Mouse (Mus musculus): ENCODE measurements at regions not wholly inside any gene's neighbourhood (a gene's known extent, or its start where the extent isn't known, plus 50 kb on each side); places are given as distances from the start of the nearest gene placed in this dataset.

GRCm38 (mm10) chr14:78790374-78790773, 57.8 kb upstream of the Dgkh start:
- WGBS: 88% methylated on average over 1 of the region's 1 CpGs

GRCm38 (mm10) chr14:78796796-78797195, 52.1 kb upstream of the Vwa8 start:
- ATAC-seq (replicated peaks; ENCODE audit: low FRiP score, low read depth) (no peak), DNase-seq (ENCODE audit: low spot score) (no peak)
- no peak overlapping the region for H3K9ac ChIP-seq (ENCODE audit: low read depth, low read length)
- H3K27me3 ChIP-seq (ENCODE audit: insufficient read depth, low read length): no peaks in the 10 kb centered on the region
- H3K27ac ChIP-seq: no peak overlapping the region
- H3K36me3 ChIP-seq (ENCODE audit: insufficient read depth, low read length): no peaks in the 10 kb centered on the region
- TF ChIP-seq CTCF (IDR thresholded peaks at IDR 0.05; ENCODE audit: low read depth): no peak
- H3K9me3 ChIP-seq (replicated peaks; ENCODE audit: low read length): no peaks in the 10 kb centered on the region; the same call in 1 of the 2 replicates
- no peak overlapping the region for H3K4me3 ChIP-seq (replicated peaks; ENCODE audit: low read depth, low read length)
- 57% methylated on average over 4 of the region's 4 CpGs for WGBS
- H3K4me2 ChIP-seq (ENCODE audit: low read length): no peak overlapping the region
- no peaks in the 10 kb centered on the region for H3K4me1 ChIP-seq (replicated peaks; ENCODE audit: insufficient read depth, low read length)

More at GRCm38 (mm10) chr14:78790374-78790773, 57.8 kb upstream of the Dgkh start:
- Histone ChIP-seq H3K4me2 (ENCODE audit: low read length) (no peak overlapping the region), H3K4me1 (replicated peaks; ENCODE audit: insufficient read depth, low read length) (no peaks in the 10 kb centered on the region), H3K9me3 (replicated peaks; ENCODE audit: low read length) (no peaks in the 10 kb centered on the region; the same call in 1 of the 2 replicates), H3K36me3 (ENCODE audit: insufficient read depth, low read length) (no peaks in the 10 kb centered on the region), H3K9ac (ENCODE audit: low read depth, low read length) (no peak overlapping the region), H3K27ac (no peak overlapping the region), H3K4me3 (replicated peaks; ENCODE audit: low read depth, low read length) (no peak overlapping the region), H3K27me3 (ENCODE audit: insufficient read depth, low read length) (no peaks in the 10 kb centered on the region)
- DNase-seq (ENCODE audit: low spot score): no peak
- ATAC-seq (replicated peaks; ENCODE audit: low FRiP score, low read depth): no peak
- no peak for TF ChIP-seq CTCF (IDR thresholded peaks at IDR 0.05; ENCODE audit: low read depth)

DNA sequence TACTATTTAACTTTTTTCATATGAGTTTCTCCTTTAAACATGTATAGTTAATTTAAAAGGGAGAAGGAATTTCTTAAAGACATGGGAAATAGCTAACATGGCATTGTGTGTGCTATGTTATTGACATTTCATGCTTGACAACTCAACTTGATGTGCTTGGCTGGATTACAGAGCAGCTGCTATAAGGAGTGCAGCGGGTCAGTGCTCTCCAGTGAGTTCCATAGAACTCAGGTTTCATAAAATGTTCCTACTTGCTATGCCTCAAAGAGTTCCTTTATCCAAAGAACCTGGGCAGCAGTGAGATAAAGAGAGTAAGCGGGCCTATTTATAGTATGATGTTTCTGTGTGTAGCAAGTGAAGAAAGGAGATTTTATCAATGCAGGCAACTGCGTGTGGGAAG, 50.4 kb upstream of the Vwa8 start:
- no peak for TF ChIP-seq CTCF (IDR thresholded peaks at IDR 0.05; ENCODE audit: low read depth)
- no peaks in the 10 kb centered on the region for H3K27me3 ChIP-seq (ENCODE audit: insufficient read depth, low read length)
- no peak overlapping the region for H3K27ac ChIP-seq
- no peaks in the 10 kb centered on the region for H3K4me1 ChIP-seq (replicated peaks; ENCODE audit: insufficient read depth, low read length)
- WGBS: 37% methylated on average over 3 of the region's 3 CpGs
- no peak overlapping the region for H3K9ac ChIP-seq (ENCODE audit: low read depth, low read length)
- DNase-seq (ENCODE audit: low spot score) (peak; percentile 72), ATAC-seq (replicated peaks; ENCODE audit: low FRiP score, low read depth) (no peak)
- H3K9me3 ChIP-seq (replicated peaks; ENCODE audit: low read length): no peaks in the 10 kb centered on the region
- H3K4me2 ChIP-seq (ENCODE audit: low read length): no peak overlapping the region
- no peaks in the 10 kb centered on the region for H3K36me3 ChIP-seq (ENCODE audit: insufficient read depth, low read length)
- H3K4me3 ChIP-seq (replicated peaks; ENCODE audit: low read depth, low read length): no peak overlapping the region

All from kidney, postnatal 0 days (tissue).